Mouse (Mus musculus) myocyte (in vitro differentiated cells): ENCODE data around the gene Ano8.

Experiments
- CEBPB ChIP-seq: IDR thresholded peaks from 2 replicates; pipeline ENCODE4 v1.6.1; 2011; ENCODE audit warnings: mild to moderate bottlenecking, moderate library complexity; ENCODE audit not compliant: poor library complexity, insufficient read depth, severe bottlenecking
- E2F4 ChIP-seq: IDR thresholded peaks from one replicate; pipeline ENCODE4 v1.6.1; 2011; ENCODE audit warnings: mild to moderate bottlenecking, control low read depth, moderate library complexity; ENCODE audit not compliant: insufficient read depth
- MAX ChIP-seq: IDR thresholded peaks from one replicate; pipeline ENCODE4 v1.6.1; 2011; ENCODE audit warnings: low read depth, mild to moderate bottlenecking, control low read depth
- MYOD1 ChIP-seq, 3 experiments: IDR thresholded peaks; one replicate each; pipeline ENCODE4 v1.6.1; 2011; ENCODE audit warnings: control low read depth in 2 of 3, low read depth in 2 of 3, mild to moderate bottlenecking in 2 of 3, moderate library complexity in 1 of 3; ENCODE audit not compliant: insufficient read length in 2 of 3, control insufficient read depth in 1 of 3
- MYOG ChIP-seq, 3 experiments: IDR thresholded peaks; one replicate each; pipeline ENCODE4 v1.6.1; 2011; ENCODE audit warnings: control low read depth in 2 of 3, low read depth in 2 of 3, mild to moderate bottlenecking in 2 of 3; ENCODE audit not compliant: insufficient read length in 2 of 3, control insufficient read depth in 1 of 3, insufficient read depth in 1 of 3
- POLR2A ChIP-seq: IDR thresholded peaks from one replicate; pipeline ENCODE4 v1.6.1; 2011; ENCODE audit warnings: low read depth, mild to moderate bottlenecking, control low read depth, moderate library complexity; ENCODE audit not compliant: insufficient read length
- POLR2AphosphoS2 ChIP-seq: IDR thresholded peaks from one replicate; pipeline ENCODE4 v1.6.1; 2011; ENCODE audit warnings: low read depth, control low read depth; ENCODE audit not compliant: insufficient read length
- SRF ChIP-seq: IDR thresholded peaks from one replicate; pipeline ENCODE4 v1.6.1; 2011; ENCODE audit warnings: low read depth; ENCODE audit not compliant: control insufficient read depth, insufficient read length
- TCF12 ChIP-seq: IDR thresholded peaks from one replicate; pipeline ENCODE4 v1.6.1; 2011; ENCODE audit warnings: mild to moderate bottlenecking, control low read depth; ENCODE audit not compliant: poor library complexity, insufficient read depth, severe bottlenecking
- USF1 ChIP-seq: IDR thresholded peaks from one replicate; pipeline ENCODE4 v1.6.1; 2011; ENCODE audit warnings: low read depth, mild to moderate bottlenecking, control low read depth, moderate library complexity

DNA sequence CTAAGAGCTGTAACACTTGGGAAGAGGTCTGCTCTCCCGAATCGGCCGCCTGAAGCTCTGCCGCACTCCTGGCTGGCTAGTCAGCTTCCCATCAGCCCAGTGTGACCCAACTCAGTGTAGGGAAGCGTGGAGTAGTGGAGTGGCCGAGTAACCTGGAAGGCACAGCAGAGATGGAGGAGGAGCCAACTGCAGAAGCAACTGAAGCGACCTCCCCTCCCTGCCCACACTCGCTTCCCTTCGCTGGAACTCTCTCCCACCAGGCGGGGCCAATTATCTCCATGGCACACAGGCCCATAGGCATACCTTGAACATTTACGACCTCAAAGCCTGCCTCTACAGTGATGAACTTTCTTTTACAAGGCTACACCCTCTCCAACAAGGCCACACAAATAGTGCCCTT, 34.0 kb downstream of the Ano8 start:
- TF ChIP-seq POLR2A: no peak
- no peak for TF ChIP-seq E2F4
- TF ChIP-seq POLR2AphosphoS2: no peak
- no peak for TF ChIP-seq USF1
- TF ChIP-seq MAX: no peak
- no peak for TF ChIP-seq MYOG (IDR thresholded peaks at IDR 0.05; ENCODE audit: control insufficient read depth in 1 of 3, insufficient read depth in 1 of 3, insufficient read length in 2 of 3, low read depth in 2 of 3)
- no peak for TF ChIP-seq TCF12
- TF ChIP-seq MYOD1 (IDR thresholded peaks at IDR 0.05; ENCODE audit: control insufficient read depth in 1 of 3, insufficient read length in 2 of 3, low read depth in 2 of 3): no peak
- TF ChIP-seq SRF: no peak
- TF ChIP-seq CEBPB: no peak
